Mouse (Mus musculus): ENCODE data around the gene Nedd9. TPM values are rescaled to one million over a fixed set of nuclear protein-coding genes. Genes with fewer than 3 reads are reported as not detected.

The Nedd9 gene
- 4.4 and 4.9 TPM in 2 replicates for polyA plus RNA-seq (2012; rRNA removed)

GRCm38 (mm10) chr13:41486606-41487408 lies at the start of gene Nedd9:
Gene Nedd9, minus strand, starts transcription at chr13:41487362.
- no peak for DNase-seq (ENCODE audit: extremely low spot score in 1 of 2, low spot score in 1 of 2)

GRCm38 (mm10) chr13:41532625-41533024 lies 45.5 kb upstream of the Nedd9 start:
- peak in 1 of 2 experiments; percentile 10 for DNase-seq (ENCODE audit: extremely low spot score in 1 of 2, low spot score in 1 of 2)

GRCm38 (mm10) chr13:41530326-41530725 lies 43.2 kb upstream of the Nedd9 start:
- DNase-seq (ENCODE audit: extremely low spot score in 1 of 2, low spot score in 1 of 2): peak in 1 of 2 experiments; percentile 12

GRCm38 (mm10) chr13:41524208-41524607 lies 37.0 kb upstream of the Nedd9 start:
- DNase-seq (ENCODE audit: extremely low spot score in 1 of 2, low spot score in 1 of 2): no peak

- no peak for DNase-seq (ENCODE audit: extremely low spot score in 1 of 2, low spot score in 1 of 2)
Observed at GRCm38 (mm10) chr13:41521296-41521695, 34.1 kb upstream of the Nedd9 start.

GRCm38 (mm10) chr13:41520549-41521161 lies 33.5 kb upstream of the Nedd9 start:
- no peak for DNase-seq (ENCODE audit: extremely low spot score in 1 of 2, low spot score in 1 of 2)

- DNase-seq (ENCODE audit: extremely low spot score in 1 of 2, low spot score in 1 of 2): no peak
Observed at GRCm38 (mm10) chr13:41519792-41520191, 32.6 kb upstream of the Nedd9 start.

GRCm38 (mm10) chr13:41517193-41517592 lies 30.0 kb upstream of the Nedd9 start:
- no peak for DNase-seq (ENCODE audit: extremely low spot score in 1 of 2, low spot score in 1 of 2)

- DNase-seq (ENCODE audit: extremely low spot score in 1 of 2, low spot score in 1 of 2): no peak
Observed at GRCm38 (mm10) chr13:41515749-41516148, 28.6 kb upstream of the Nedd9 start.

GRCm38 (mm10) chr13:41514918-41515317 lies 27.8 kb upstream of the Nedd9 start:
- DNase-seq (ENCODE audit: extremely low spot score in 1 of 2, low spot score in 1 of 2): no peak

GRCm38 (mm10) chr13:41513456-41513855 lies 26.3 kb upstream of the Nedd9 start:
- no peak for DNase-seq (ENCODE audit: extremely low spot score in 1 of 2, low spot score in 1 of 2)

GRCm38 (mm10) chr13:41512243-41512642 lies 25.1 kb upstream of the Nedd9 start:
- no peak for DNase-seq (ENCODE audit: extremely low spot score in 1 of 2, low spot score in 1 of 2)

GRCm38 (mm10) chr13:41510631-41511419 lies 23.7 kb upstream of the Nedd9 start:
- DNase-seq (ENCODE audit: extremely low spot score in 1 of 2, low spot score in 1 of 2): no peak

GRCm38 (mm10) chr13:41505594-41505993 lies 18.4 kb upstream of the Nedd9 start:
- no peak for DNase-seq (ENCODE audit: extremely low spot score in 1 of 2, low spot score in 1 of 2)

GRCm38 (mm10) chr13:41504997-41505396 lies 17.8 kb upstream of the Nedd9 start:
- DNase-seq (ENCODE audit: extremely low spot score in 1 of 2, low spot score in 1 of 2): no peak

GRCm38 (mm10) chr13:41504448-41504847 lies 17.3 kb upstream of the Nedd9 start:
- no peak for DNase-seq (ENCODE audit: extremely low spot score in 1 of 2, low spot score in 1 of 2)

- DNase-seq (ENCODE audit: extremely low spot score in 1 of 2, low spot score in 1 of 2): no peak
Observed at GRCm38 (mm10) chr13:41502917-41503301, 15.7 kb upstream of the Nedd9 start.

GRCm38 (mm10) chr13:41502136-41502916 lies 15.2 kb upstream of the Nedd9 start:
- DNase-seq (ENCODE audit: extremely low spot score in 1 of 2, low spot score in 1 of 2): no peak

- DNase-seq (ENCODE audit: extremely low spot score in 1 of 2, low spot score in 1 of 2): no peak
Observed at GRCm38 (mm10) chr13:41500793-41501192, 13.6 kb upstream of the Nedd9 start.

- no peak for DNase-seq (ENCODE audit: extremely low spot score in 1 of 2, low spot score in 1 of 2)
Observed at GRCm38 (mm10) chr13:41498611-41499121, 11.5 kb upstream of the Nedd9 start.
